Comparison of ENCODE assay signal across 22 mouse cellular contexts in the genomic region with DNA sequence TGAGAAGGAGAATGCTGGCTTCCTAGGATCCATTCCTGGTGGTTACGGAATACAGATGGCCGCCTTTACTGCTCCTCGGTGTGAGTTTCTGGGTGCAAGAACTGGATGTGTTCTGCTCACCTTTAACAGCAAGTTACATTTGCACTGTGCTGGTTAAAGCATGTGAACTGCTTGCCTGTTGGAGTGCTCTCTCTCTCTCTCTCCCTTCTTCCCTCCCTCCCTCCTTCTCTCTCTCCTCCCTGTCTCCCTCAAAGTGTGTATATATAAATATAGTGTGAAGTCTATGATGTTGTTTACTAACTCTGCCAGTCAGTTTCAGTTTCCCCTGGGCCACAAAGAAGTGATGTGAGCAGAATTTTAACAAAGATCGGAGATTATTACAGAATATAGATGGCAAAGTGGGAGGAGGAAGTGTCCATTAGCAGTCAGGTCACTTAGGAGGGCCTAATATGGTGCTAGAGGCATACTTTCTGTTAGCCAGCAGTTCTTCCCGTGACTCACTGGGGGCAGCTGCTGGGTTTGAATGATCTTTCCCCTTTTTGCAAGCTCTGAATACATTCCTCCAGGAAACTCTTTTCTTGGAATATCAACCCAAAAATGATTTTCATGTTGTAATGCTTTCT.
DNase-seq lines count a peak whose midpoint lies in the region; ATAC-seq and TF ChIP-seq lines count a peak whose summit lies in the region.
"Had no signal": no experiment of that assay in that cellular context is flagged by ENCODE, and none has a peak within 500 bp of the region (broad histone marks: within the 10 kb centered on the region; RNA-seq: fewer than 3 reads in every experiment).

No protein-coding gene starts in this region.

- no peaks in the 10 kb centered on the region for H3K36me3 ChIP-seq in lung, postnatal 0 days (ENCODE audit: insufficient read depth, low read length)
- no peaks in the 10 kb centered on the region for H3K36me3 ChIP-seq in C2C12 (ENCODE audit: control insufficient read depth, insufficient read depth)
- H3K36me3 ChIP-seq in midbrain, postnatal 0 days (ENCODE audit: insufficient read depth, low read length): no peaks in the 10 kb centered on the region
- H3K36me3 ChIP-seq: embryonic facial prominence, embryonic 15.5 days; forebrain, embryonic 15.5 days; heart, embryonic 10.5 days; intestine, embryonic 15.5 days had no signal

- H3K4me2 ChIP-seq in lung, postnatal 0 days (replicated peaks; ENCODE audit: low read depth, low read length): no peak overlapping the region
- no peak overlapping the region for H3K4me2 ChIP-seq in midbrain, postnatal 0 days (ENCODE audit: low read depth, low read length, poor library complexity, severe bottlenecking)
- H3K4me2 ChIP-seq: embryonic facial prominence, embryonic 15.5 days; forebrain, embryonic 15.5 days; intestine, embryonic 15.5 days had no signal

- H3K9me3 ChIP-seq in lung, postnatal 0 days (ENCODE audit: low read length): no peaks in the 10 kb centered on the region
- no peaks in the 10 kb centered on the region for H3K9me3 ChIP-seq in midbrain, postnatal 0 days (ENCODE audit: low read length)
- H3K9me3 ChIP-seq: embryonic facial prominence, embryonic 15.5 days; forebrain, embryonic 15.5 days; heart, embryonic 10.5 days; intestine, embryonic 15.5 days had no signal

- H3K4me3 ChIP-seq in lung, postnatal 0 days (ENCODE audit: low read depth, low read length): no peak overlapping the region
- no peak overlapping the region for H3K4me3 ChIP-seq in lung, adult 2 months (replicated peaks; ENCODE audit: extremely low read depth, low read depth, low read length)
- H3K4me3 ChIP-seq in C2C12 (ENCODE audit: insufficient read depth, poor library complexity, severe bottlenecking): no peak overlapping the region
- no peak overlapping the region for H3K4me3 ChIP-seq in midbrain, postnatal 0 days (ENCODE audit: low read depth, low read length)
- H3K4me3 ChIP-seq: embryonic facial prominence, embryonic 15.5 days; forebrain, embryonic 15.5 days; heart, embryonic 10.5 days; intestine, embryonic 15.5 days had no signal

- H3K79me3 ChIP-seq in C2C12 (ENCODE audit: low read depth): no peaks in the 10 kb centered on the region

- H3K27ac ChIP-seq in lung, postnatal 0 days (ENCODE audit: low read length): no peak overlapping the region
- peak overlapping the region; percentile 55 for H3K27ac ChIP-seq in midbrain, postnatal 0 days (ENCODE audit: low read depth, low read length)
- H3K27ac ChIP-seq: embryonic facial prominence, embryonic 15.5 days; forebrain, embryonic 15.5 days; heart, embryonic 10.5 days; intestine, embryonic 15.5 days had no signal

- whole genome bisulfite sequencing in lung, postnatal 0 days: 74% methylated on average over 5 of the region's 5 CpGs
- WGBS in lung, adult 2 months: 83% methylated on average over 5 of the region's 5 CpGs
- 77% methylated on average over 5 of the region's 5 CpGs for WGBS in midbrain, postnatal 0 days

- no peak for TF ChIP-seq EP300 in lung, postnatal 0 days (IDR thresholded peaks at IDR 0.05)

- no peaks in the 10 kb centered on the region for H3K4me1 ChIP-seq in lung, postnatal 0 days (ENCODE audit: insufficient read depth, low read depth, low read length)
- no peaks in the 10 kb centered on the region for H3K4me1 ChIP-seq in lung, adult 2 months (ENCODE audit: control insufficient read depth, insufficient read depth, low read length)
- no peaks in the 10 kb centered on the region for H3K4me1 ChIP-seq in midbrain, postnatal 0 days (ENCODE audit: insufficient read depth, low read length)
- H3K4me1 ChIP-seq: embryonic facial prominence, embryonic 15.5 days; heart, embryonic 10.5 days; intestine, embryonic 15.5 days had no signal

- H3K9ac ChIP-seq in lung, postnatal 0 days (replicated peaks; ENCODE audit: low read depth): no peak overlapping the region
- H3K9ac ChIP-seq in midbrain, postnatal 0 days (replicated peaks; ENCODE audit: low read length, poor library complexity, severe bottlenecking): no peak overlapping the region
- H3K9ac ChIP-seq: embryonic facial prominence, embryonic 15.5 days; forebrain, embryonic 15.5 days; intestine, embryonic 15.5 days had no signal

- H3K27me3 ChIP-seq in lung, postnatal 0 days (replicated peaks; ENCODE audit: insufficient read depth, low read length): no peaks in the 10 kb centered on the region
- H3K27me3 ChIP-seq in C2C12 (ENCODE audit: control insufficient read depth, insufficient read depth, insufficient read length): no peaks in the 10 kb centered on the region
- H3K27me3 ChIP-seq in midbrain, postnatal 0 days (ENCODE audit: insufficient read depth, low read length): no peaks in the 10 kb centered on the region
- H3K27me3 ChIP-seq: embryonic facial prominence, embryonic 15.5 days; forebrain, embryonic 15.5 days; intestine, embryonic 15.5 days; Patski had no signal

- DNase-seq in lung, postnatal 0 days (ENCODE audit: low spot score): peak; percentile 10
- DNase-seq in lung, adult 2 months: no peak
- peak; percentile 8 for DNase-seq in 3T3-L1 (ENCODE audit: low read depth, low spot score)
- DNase-seq in midbrain, postnatal 0 days (ENCODE audit: low spot score): peak; percentile 48
- no peak for DNase-seq in thymus, postnatal 10 days (ENCODE audit: low spot score in 2 of 2)
- DNase-seq: adrenal gland, adult 2 months; adrenal gland, postnatal 25 days; B cell, adult 2 months; cerebellum, adult 11 months; cerebellum, adult 8-10 months; embryo, embryonic 11 days; gastrocnemius, postnatal 10 days; heart, adult 18-20 months; heart, postnatal 10 days; heart, postnatal 4 days had no signal

- no peak for TF ChIP-seq POLR2A in lung, adult 2 months (IDR thresholded peaks at IDR 0.05; ENCODE audit: borderline replicate concordance, extremely low read depth, low read depth, low read length)

- no peak overlapping the region for H3ac ChIP-seq in C2C12 (ENCODE audit: control insufficient read depth, insufficient read length, low read depth)

- no peak for ATAC-seq in lung, postnatal 0 days
- peak; percentile 72 for ATAC-seq in midbrain, postnatal 0 days (ENCODE audit: low FRiP score)
- no peak for ATAC-seq in cerebellum, adult (ENCODE audit: insufficient number of reproducible peaks, low FRiP score, low TSS enrichment)
- ATAC-seq: forebrain, embryonic 15.5 days; intestine, embryonic 15.5 days; Patski had no signal

- no peak for TF ChIP-seq CTCF in lung, postnatal 0 days (IDR thresholded peaks at IDR 0.05)
- TF ChIP-seq CTCF in lung, adult 2 months (IDR thresholded peaks at IDR 0.05; ENCODE audit: insufficient read depth, low read length): no peak
- TF ChIP-seq CTCF in C2C12 (IDR thresholded peaks at IDR 0.05; ENCODE audit: control insufficient read depth, insufficient read depth, insufficient read length): no peak
- TF ChIP-seq CTCF in midbrain, postnatal 0 days (IDR thresholded peaks at IDR 0.05): no peak

- no peaks in the 10 kb centered on the region for H3K79me2 ChIP-seq in C2C12 (ENCODE audit: control insufficient read depth, insufficient read depth)

TF ChIP-seq in C2C12, 6 proteins besides CTCF, POLR2A, EP300 and RAD21:
- TF ChIP-seq MYOD1 (IDR thresholded peaks at IDR 0.05; ENCODE audit: control insufficient read depth, insufficient read length, low read depth) (peak; percentile 48), MYOG (IDR thresholded peaks at IDR 0.05; ENCODE audit: control insufficient read depth, extremely low read depth, insufficient read length) (no peak)

Comparison
In these comparisons a context has a peak if more than half of its experiments do, and no peak if none do; other contexts are left out.
1. DNase-seq: peak in lung, postnatal 0 days (single experiment), 3T3-L1 (single experiment) and midbrain, postnatal 0 days (single experiment); none in lung, adult 2 months (single experiment) and thymus, postnatal 10 days (0 of 2).